Mouse (Mus musculus) CH12.LX (cell line): ENCODE measurements around the gene Itgb3.

Experiments
- CTCF ChIP-seq, 2 experiments: IDR thresholded peaks in 1 of 2; conservative IDR thresholded peaks in 1 of 2; 2 replicates each; pipeline ENCODE4 v1.5.1; 2011 to 2012; ENCODE audit warnings: low read depth in 2 of 2, low read length in 2 of 2, improper control_type of control experiment in 1 of 2, inconsistent platforms in 1 of 2, mild to moderate bottlenecking in 1 of 2, moderate library complexity in 1 of 2
- EP300 ChIP-seq: IDR thresholded peaks from 2 replicates; pipeline ENCODE4 v1.6.1; 2011; ENCODE audit warnings: low read length, improper control_type of control experiment
- JUN ChIP-seq: IDR thresholded peaks from 2 replicates; pipeline ENCODE4 v1.6.1; 2011; ENCODE audit warnings: low read depth, mild to moderate bottlenecking, low read length, improper control_type of control experiment, moderate library complexity; ENCODE audit not compliant: insufficient read depth
- USF1 ChIP-seq: IDR thresholded peaks from 2 replicates; pipeline ENCODE4 v1.6.1; 2014; ENCODE audit warnings: low read depth, mild to moderate bottlenecking, inconsistent platforms, low read length, improper control_type of control experiment
- USF2 ChIP-seq: conservative IDR thresholded peaks from 2 replicates; pipeline ENCODE4 v1.6.1; 2011; ENCODE audit warnings: low read depth, low read length, improper control_type of control experiment

DNA sequence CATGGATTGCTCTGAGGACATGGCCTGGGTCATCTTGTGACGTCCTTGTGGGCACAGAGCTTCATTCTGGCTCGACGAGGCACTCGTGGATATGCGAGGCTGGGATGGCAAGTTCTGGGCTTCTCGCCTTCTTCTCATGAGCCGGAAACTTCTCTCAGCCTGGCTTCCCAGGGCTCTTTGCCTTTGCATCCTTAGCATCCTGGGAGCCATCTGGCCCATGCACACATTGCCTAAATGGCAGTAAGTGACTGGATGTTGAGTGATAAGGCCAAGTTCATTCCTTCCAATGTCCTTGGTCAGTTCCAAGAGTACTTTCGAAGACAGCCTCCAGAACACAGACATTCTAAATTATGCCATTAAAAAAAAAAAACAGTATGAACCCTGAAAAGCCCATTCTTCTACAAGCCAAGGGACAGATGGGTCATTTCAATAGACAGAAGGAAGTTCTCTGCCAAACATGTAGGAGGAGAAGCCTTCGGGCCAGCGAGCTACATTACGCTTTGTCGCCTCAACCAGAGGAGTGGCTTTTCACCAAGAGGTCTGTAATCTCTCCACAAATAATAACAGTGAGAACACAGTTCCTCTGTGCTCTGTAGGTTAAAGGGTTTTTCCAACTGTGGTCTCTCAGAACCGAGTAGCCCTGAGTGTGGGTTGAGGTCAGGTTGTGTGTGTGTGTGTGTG lies 8.4 kb upstream of the Itgb3 start:
- TF ChIP-seq JUN (no peak), USF1 (no peak), USF2 (no peak), EP300 (peak; percentile 12; the same call in 1 of the 2 replicates), CTCF (conservative IDR thresholded peaks at IDR 0.05 in 1 of 2, IDR thresholded peaks at IDR 0.05 in 1 of 2; ENCODE audit: low read depth in 2 of 2, low read length in 2 of 2) (no peak)
